Mouse (Mus musculus) mature B cell (primary cell): Measurements from ENCODE around the gene Hsh2d.

Experiments used
- in situ Hi-C: fragments of 300-500 bp; cut with MboI; formaldehyde crosslinking; loops from 2 replicates; pipeline ENCODE4 v1.14.3; 2019

Gene Hsh2d

DNA sequence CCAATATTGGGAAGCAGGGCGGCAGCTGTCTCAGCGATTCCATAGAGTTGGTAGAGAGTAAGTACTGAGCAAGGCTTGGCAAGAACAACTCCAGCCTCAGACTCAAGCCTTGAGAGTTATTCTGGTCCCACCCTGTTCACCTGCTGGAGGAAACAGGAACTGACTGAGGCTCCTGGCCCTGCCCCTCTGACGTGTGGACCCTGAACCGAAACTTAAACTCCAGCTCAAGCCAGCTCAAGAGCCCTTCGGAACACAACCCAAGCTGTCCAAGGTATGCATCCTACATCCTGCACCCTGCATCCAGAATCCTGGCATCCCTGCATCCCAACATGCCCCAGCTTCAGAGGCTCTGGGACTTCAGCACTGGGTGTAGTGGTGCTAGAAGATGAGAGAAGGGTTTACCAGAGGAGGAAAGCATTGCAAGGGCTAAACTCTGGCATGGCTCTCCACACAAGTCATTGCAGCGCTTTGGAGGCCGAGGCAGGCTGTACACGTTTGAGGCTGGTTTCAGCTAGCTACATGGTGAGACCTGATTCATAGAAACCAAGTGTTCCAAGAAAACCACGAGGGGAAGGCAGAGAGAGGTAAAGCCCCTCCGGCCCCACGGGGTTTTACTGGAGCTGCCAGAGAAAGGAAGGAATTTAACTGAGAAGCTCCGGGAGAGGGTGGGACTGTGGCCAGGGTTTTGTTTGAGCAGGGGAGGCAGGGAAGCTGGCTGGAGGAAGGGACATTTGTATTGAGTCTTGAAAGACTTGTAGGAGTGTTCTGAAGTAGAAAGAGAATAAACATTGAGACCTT is at the start of gene Hsh2d:
Gene Hsh2d (plus strand): TSS at position 222 of the 798 bp plus-strand sequence.
- in situ Hi-C loops, result no loop called here

DNA sequence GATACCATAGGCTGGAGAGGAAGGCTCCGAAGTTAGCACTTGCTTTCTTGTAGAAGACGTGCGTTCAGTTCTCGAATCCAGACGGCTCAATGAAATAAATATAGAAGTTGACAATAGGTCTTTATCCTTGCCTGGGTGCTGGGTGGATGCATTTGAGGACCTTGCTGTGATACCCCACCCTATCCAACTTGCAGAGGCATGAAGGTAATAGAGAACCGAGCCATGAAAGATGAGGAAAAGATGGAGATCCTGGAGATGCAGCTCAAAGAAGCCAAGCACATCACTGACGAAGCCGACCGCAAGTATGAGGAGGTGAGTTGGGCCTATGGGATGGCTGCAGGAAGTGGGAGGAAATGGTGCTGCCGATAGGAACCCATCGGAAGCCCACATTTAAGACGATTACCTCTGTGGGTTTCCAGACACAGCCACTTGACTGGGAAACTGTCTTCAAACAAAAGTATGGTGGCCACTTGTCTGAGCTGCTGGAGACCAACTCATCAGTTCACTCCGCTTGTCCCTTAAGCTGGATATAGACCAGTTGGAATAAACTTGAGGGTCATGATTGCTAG is 46.1 kb upstream of the Hsh2d start:
- in situ Hi-C loops, result no loop called here

DNA sequence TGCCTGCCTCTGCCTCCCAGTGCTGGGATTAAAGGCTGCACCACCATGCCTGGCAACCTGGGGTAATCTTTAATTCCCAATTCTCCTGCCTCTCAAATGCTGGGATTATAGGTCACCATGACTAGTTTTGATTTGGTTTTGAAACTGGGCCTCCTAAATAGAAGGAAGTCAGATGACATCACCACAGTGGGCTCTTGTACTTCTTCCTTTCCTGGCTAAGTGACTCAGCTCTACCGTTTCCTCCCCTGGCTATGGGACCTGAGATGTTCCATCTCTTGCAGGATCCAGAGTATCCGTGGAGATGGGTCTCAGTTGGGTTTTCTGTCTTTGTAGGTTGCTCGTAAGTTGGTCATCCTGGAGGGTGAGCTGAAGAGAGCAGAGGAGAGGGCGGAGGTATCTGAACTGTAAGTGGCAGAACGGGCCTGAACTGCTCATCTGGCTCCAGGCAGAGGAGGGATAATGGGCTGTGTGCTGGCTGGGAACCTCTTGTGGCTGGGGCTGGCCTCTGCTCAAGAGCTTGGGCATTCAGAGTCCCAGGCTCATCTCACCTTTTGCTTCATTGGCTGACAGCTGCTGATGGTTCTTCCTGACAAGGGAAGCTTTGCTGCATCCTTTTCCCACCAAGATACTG is 45.0 kb upstream of the Hsh2d start:
- in situ Hi-C loops, result no loop called here

DNA sequence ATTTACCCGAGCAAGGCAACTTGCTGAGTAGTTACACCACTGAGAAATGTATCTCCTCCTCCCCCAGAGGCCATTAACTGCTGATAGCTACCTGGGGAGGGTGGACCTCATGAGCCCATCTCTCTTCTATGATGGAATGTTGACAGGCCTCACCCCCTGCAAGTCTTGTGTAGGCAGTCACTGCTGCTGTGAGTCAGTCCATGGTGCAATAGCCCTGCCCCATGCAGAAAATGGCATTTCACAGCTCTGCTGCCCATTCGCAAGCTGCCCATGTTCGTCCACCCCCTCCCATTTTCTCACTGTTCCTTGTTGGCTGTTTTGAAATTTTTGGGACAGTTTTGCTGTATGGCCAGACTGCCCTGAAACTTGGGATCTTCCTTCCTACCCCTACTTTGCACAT is 43.9 kb upstream of the Hsh2d start:
- in situ Hi-C loops, result no loop called here

DNA sequence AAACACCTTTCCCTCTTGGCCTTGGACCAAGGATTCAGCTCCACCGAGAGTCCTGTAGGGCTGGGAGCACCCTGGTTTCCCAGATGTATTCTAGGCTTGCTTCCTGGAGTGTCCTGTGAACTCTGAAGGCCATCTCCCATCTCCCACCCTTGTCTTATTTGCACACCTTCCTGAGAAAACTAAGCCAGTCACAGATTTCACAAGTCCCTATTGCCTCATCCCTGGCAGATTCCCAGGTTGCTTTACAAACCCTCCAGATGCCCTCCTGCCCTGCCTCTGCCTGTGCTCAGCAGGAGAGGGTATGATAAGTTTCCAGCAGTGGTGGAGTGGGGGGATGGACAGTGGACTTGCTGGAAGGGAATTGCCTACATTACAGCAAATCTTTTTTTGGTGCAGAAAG is 43.4 kb upstream of the Hsh2d start:
- in situ Hi-C loops, result no loop called here

DNA sequence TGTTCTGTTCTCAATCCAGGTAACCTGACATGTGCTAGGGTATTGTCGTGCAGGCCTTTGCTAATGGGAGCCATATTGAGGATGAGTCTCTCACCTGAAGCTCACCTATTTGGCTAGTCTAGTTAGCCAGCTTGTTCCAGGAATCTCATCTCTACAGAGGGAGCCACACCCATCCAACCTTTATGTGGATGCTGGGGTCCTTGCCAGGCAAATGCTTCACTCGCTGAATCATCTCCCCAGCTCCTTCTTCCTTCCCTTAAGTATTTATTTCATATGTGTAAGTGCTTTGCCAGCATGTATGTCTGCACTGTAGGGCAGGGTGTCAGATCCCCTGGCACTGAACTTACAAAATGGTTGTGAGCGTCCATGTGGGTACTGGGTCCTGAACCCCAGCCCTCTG is 42.9 kb upstream of the Hsh2d start:
- in situ Hi-C loops, result no loop called here

DNA sequence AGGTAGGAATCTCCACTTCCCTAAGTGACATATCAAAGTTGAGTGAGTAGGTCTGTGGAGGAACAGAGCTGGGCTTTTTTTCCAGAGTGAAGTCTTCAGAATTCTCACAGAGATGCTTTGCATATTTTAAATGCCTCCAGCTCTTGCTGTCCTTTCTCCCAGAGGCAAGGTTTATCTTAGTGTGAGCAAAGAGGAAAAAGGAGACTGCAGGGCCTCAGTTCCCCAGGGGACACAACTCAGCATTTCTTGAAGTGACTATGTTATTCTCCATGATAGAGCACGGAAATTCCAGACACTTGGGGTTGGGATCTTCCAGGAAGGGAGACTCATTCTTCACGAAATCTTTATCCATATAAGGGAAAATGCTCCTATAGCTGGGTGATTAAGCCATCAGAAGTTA is 42.2 kb upstream of the Hsh2d start:
- in situ Hi-C loops, result no loop called here

DNA sequence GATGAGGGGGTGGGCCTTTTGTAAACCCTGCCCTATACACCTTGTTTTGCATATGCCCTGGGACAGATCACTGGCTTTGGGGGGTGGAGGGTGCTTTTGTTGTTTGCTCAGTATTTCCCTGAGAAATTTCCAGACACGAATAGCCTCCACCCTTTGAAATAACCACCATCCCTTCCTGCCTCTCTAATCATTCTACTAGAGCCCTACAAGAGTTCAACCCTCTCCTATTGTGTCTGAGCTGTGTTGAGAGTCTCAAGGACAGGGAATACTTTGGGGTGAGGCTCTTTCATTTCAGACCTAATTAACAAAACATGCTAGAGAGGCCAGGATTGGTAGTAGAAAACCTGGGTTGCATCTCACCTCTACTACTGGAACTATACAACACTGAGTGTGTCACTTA is 40.4 kb upstream of the Hsh2d start:
- in situ Hi-C loops, result no loop called here

DNA sequence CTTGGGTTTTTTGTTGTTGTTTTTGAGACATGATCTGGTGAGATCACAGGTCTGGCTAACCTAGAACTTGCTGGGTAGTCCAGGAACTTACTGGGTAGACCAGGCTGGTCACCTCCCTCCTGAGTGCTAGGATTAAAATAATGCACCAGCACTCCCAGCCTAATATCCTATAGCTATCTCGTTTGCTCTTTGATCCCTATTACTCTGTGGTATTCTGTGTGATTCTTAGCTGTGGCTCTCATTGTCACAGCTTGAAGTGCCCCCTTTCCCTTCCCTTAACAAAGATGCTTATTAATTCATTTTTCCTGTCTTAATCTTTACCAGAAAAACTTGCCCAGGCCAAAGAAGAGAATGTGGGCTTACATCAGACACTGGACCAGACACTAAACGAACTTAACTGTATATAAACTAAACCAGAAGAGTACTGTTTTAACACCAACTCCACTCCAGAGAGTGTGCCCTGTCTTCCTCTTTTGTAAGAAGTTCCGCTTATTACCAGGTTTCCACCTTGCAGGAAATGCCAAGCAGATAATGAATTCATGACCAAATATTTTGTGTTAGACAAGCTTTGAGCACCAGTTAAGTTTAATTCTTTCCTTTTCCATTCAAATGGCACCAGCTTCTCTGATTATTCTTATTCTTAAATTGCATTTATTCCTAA is 37.9 kb upstream of the Hsh2d start:
- in situ Hi-C loops, result no loop called here

DNA sequence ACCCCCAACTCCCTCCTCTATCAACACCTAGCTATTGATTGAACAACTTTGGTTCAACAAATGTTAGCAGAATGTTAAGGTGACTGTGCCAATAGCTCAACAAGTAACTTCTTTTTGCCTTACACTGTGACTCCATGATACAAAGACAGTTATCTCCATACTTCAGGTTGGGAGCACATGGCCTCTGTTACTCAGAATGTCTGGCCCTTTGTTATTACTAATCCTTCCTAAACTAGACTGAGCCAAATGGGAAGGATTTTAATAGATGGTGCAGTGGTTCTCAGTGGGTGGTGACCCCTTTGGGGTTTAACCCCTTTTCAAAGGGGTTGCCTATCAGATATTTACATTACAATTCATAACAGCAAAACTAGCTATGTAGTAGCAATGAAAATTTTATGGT is 36.1 kb upstream of the Hsh2d start:
- in situ Hi-C loops, result no loop called here

DNA sequence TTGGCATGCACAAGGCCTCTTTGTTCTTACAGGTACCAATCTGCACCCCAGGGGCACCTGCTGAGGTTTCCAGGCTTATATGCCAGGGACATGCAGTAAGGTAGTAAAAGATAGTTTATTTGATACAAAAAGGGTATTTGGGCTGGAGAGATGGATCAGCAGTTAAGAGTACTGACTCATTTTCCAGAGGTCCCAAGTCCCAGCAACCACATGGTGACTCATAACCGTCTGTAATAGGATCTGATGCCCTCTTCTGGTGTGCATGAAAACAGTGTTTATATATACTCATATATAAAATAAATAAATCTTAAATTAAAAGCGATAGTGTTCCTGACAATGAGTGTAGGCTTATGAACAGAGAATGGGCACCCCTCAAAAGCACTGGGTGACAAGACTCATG is 31.3 kb upstream of the Hsh2d start:
- in situ Hi-C loops, result no loop called here

DNA sequence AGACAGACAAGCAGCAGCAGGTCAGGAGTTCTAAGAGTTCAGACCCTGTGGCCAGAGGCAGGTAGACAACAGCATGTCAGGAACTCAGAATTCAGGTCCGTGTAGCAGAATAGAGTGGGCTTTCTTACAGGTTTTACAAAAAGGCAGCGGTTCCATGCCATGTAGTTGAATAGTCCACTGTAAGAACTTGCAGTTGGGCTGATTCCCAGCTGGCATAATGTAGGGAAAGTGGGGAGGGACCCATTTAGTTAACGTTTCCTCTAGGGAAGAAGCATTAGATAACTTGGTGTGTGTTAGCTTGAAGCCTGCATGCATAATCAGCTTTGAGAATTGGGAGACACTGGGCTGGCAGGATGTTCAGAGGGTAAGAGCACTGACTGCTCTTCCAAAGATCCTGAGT is 30.7 kb upstream of the Hsh2d start:
- in situ Hi-C loops, result no loop called here

DNA sequence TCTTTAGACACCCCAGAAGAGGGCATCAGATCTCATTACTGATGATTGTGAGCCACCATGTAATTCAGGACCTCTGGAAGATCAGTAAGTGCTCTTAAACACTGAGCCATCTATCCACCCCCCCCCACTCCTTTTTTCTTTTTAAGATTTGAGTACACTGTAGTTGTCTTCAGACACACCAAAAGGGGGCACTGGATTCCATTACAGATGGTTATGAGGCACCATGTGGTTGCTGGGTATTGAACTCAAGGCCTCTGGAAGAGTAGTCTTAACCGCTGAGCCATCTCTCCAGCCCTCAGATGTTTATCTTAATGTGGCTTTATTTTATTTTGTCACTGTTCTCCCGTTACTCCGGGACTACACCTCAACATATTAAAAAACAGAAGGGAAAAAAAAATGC is 29.4 kb upstream of the Hsh2d start:
- in situ Hi-C loops, result no loop called here

DNA sequence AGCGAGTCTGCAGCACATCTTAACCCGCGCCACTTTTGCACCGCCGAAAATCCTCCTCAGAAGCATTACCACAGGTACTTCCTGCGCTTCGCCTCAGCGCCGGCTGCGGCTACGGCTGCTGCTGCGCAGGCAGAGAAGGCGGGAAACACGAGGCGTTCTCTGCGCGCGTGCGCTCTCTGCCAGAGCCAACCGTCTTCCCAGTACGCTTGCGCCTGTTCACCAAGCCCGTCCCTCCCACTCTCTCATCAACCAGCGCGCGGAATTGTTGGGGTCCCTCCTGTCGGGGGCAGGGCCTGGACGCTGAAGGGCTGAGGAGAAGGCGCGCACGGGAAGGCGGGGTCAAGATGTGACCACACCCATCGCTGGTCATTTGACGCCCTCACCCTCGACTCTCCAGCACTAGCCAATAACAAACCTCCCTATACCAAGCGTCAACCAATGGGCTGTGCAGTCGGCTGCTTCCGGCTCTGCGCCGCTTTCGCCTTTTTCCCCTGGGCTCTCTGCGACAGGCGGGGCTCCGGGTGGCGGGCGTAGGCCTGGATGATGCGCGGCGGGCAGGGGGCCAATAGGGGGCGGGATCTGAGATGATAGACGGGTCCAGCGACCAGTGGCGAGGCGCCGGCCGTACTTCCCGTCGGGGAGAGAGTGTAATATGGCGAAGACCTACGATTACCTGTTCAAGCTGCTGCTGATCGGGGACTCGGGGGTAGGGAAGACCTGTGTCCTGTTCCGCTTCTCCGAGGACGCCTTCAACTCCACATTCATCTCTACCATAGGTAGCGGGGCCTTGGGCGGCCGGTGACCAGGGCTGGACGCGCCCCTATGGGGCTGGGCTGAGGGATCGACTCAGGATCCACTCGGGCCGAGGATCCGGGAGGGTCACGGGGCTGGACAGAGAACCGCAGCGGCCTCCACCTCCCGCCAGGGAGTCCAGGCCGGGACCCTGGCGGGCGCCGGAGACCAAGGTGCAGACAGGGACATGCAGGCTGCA is 28.4 kb upstream of the Hsh2d start, which contains the start of gene Rab8a:
Gene Rab8a (plus strand): TSS at position 494 of the 991 bp plus-strand sequence.
- in situ Hi-C loops, result no loop called here

DNA sequence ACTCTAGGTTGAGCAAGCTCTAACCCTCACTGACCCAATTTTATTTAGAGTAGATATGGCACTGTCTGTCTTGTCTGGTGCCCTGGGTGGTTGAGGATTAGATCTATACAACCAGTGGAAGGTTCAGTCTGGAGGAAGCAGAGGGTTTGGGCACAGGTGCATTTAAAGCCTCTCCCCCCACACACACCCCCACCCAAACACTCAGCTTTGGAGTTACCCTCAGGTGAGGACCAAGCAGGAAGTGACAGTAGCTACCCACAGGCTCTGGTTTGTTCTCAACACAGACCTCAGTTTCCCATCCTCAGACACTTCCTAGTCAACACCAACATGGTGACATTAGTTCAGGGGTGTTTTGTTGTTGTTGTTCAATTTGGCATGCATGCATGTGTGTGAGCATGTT is 26.6 kb upstream of the Hsh2d start:
- in situ Hi-C loops, result no loop called here

DNA sequence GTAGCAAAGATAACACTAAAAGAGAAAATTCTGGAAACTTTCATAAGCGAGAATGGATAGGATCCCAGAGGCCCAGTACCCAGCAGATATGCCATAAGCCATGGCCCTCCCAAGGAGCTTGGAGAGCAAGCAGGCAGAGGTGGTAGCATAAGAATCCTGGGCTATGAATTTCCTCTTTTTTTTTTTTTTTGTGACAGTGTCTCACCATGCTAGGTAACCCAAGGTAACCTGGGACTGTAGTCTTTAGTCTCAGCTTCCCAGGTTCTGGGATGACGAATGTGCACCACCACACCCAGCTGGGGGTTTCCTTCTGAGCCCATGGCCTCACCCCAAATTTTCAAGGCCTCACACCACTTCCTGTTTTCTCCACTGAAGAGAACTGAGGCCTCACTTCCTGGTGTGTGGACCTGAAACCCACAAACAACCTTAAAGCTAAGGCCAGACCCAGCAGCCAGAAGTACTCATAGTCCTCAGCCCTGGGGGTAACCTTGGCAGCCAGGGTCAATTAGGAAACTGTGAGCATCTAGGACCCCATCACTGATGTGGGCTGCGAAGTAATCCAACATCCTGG is 20.3 kb upstream of the Hsh2d start:
- in situ Hi-C loops, result no loop called here

DNA sequence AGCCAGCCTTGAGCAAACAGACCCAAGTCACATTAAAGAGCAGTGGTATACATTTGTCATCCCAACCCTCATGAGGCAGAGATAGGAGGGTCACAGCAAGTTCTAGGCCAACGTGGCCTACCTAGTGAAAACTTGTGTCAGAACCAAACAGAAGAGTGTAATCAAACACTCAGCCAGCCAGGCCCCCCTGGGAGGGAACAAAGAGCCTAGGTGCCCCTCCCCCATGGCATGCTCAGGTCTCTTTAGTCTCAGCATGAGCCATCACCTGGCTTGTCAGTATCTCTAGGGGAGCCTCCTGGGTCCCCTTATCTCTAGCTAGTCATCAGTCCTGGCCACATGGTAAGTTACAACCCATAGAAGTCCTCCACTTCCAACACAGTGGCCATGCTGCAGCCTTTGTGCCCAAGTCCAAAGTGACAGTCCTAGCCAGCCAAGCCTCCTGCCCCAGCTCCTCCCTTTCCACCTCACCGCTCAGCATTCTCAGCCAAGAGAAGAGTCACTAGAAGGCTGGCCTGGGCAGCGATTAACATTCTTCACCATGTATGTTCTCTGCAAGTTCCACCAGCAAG is 19.7 kb upstream of the Hsh2d start:
- in situ Hi-C loops, result loop anchor here (10.0 kb wide), 1 partner anchor 195 kb away; no protein-coding TSS in a partner anchor

DNA sequence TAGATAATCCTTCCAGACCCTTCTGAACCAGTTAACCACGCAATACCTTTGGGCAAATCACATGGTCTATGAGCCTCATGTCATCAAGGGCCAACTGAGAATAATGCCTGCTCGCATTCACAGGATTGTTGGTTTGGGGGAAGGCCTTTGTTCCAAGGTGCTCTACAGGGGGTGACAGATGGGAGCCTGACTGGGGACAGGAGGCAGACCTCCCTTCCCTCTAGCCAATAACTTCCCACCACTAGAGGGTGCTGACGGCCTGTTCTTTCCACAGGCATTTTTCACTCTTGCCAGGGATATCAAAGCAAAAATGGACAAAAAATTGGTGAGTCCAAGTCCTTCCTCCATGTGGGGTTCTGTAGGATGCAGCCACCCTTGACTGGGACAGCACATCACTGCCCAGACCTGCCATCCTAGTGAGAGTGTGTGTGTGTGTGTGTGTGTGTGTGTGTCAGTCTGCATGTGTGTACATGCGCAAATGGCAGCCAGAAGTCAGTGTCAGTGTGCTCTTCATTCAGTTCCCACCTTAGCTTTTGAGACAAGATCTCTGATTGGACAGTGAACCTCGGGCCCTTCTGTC is 12.0 kb upstream of the Hsh2d start:
- in situ Hi-C loops, result loop anchor here (10.0 kb wide), 1 partner anchor 187 kb away; no protein-coding TSS in a partner anchor

DNA sequence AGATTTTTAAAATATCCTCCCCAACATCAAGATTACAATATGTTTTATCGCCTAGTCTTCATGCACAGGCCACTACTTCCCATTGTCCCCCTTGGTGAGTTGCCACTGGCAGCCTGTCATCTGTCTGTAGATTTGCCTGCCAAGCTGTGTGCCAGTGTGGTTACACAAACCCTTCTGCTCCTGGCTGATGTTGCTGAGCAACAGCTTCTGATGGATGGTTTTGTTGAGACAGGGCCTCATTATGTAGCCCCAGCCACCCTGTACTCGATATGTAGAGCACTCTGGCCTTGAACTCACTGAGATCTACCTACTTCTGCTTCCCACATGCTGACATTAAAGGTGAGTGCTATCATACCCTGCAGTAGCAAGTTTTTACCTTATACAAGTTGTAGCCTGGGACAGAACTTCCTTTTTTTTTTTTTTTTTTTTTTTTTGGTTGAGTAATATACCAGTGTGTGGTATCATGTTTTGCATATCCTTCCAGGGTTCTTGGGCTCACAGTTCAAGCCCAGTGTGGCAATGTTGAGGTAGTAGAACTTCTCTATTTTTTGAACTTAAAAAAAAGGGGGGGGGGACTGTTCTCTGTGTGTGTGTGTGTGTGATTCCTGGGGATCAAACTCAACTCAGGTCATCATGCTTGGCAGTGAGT is 5.8 kb upstream of the Hsh2d start:
- in situ Hi-C loops, result no loop called here
